Mouse (Mus musculus) CH12.LX (cell line): ENCODE data around the gene Palm2. TPM values are rescaled to one million over a fixed set of nuclear protein-coding genes. Genes with fewer than 3 reads are reported as not detected.

Source experiments
- DNase-seq: peaks from one replicate; pipeline ENCODE4 v3.0.0-alpha.2; 2013; ENCODE audit errors: extremely low read depth
- H3K27ac ChIP-seq: 2 replicates; pipeline ENCODE4 v1.5.1; 2012; ENCODE audit warnings: low read depth, mild to moderate bottlenecking, control low read depth, moderate library complexity; ENCODE audit not compliant: insufficient read depth
- H3K27me3 ChIP-seq: replicated peaks from 2 replicates; pipeline ENCODE3; 2012; ENCODE audit warnings: inconsistent platforms
- H3K36me3 ChIP-seq, 2 experiments: replicated peaks in 1 of 2; 2 replicates each; pipeline versions ENCODE3 to v1.6.1; 2012; ENCODE audit warnings: inconsistent platforms in 1 of 2, low read length in 1 of 2, mild to moderate bottlenecking in 1 of 2, mixed read lengths in 1 of 2, moderate library complexity in 1 of 2; ENCODE audit not compliant: control insufficient read depth in 1 of 2, insufficient read depth in 1 of 2
- H3K4me1 ChIP-seq, 2 experiments: 2 replicates each; pipeline ENCODE4 v1.6.1; 2012; ENCODE audit warnings: inconsistent platforms in 1 of 2, moderate library complexity in 1 of 2; ENCODE audit not compliant: insufficient read depth in 2 of 2, control insufficient read depth in 1 of 2
- H3K4me2 ChIP-seq: 2 replicates; pipeline ENCODE4 v1.6.1; 2012; ENCODE audit warnings: low read depth, mild to moderate bottlenecking, control low read depth; ENCODE audit not compliant: poor library complexity, insufficient read depth, severe bottlenecking
- H3K4me3 ChIP-seq, 3 experiments: fragments of 150-350 bp in 1 of 3; sonication (generic) in 1 of 3; replicated peaks in 1 of 3; 2 replicates each; pipeline versions ENCODE3 to v1.5.1; 2011 to 2012; ENCODE audit warnings: low read depth in 2 of 3, low read length in 2 of 3, mild to moderate bottlenecking in 2 of 3, moderate library complexity in 2 of 3, control low read depth in 1 of 3, improper control_type of control experiment in 1 of 3, inconsistent platforms in 1 of 3, mixed read lengths in 1 of 3; ENCODE audit not compliant: poor library complexity in 1 of 3
- H3K79me2 ChIP-seq: replicated peaks from 2 replicates; pipeline ENCODE4 v1.6.1; 2012; ENCODE audit warnings: mild to moderate bottlenecking, moderate library complexity; ENCODE audit not compliant: control insufficient read depth, poor library complexity, insufficient read depth, severe bottlenecking; ENCODE audit errors: extremely low read depth
- H3K9ac ChIP-seq: 2 replicates; pipeline ENCODE4 v1.6.1; 2012; ENCODE audit warnings: low read depth, mild to moderate bottlenecking, control low read depth, moderate library complexity; ENCODE audit not compliant: insufficient read depth
- H3K9me3 ChIP-seq: replicated peaks from 2 replicates; pipeline ENCODE3; 2012; ENCODE audit warnings: low read length, inconsistent platforms, mixed read lengths
- BHLHE40 ChIP-seq: IDR thresholded peaks from 2 replicates; pipeline ENCODE4 v1.6.1; 2011; ENCODE audit warnings: mild to moderate bottlenecking, low read depth, low read length, improper control_type of control experiment
- CHD2 ChIP-seq: IDR thresholded peaks from 2 replicates; pipeline ENCODE4 v1.6.1; 2011; ENCODE audit warnings: low read length, improper control_type of control experiment
- CTCF ChIP-seq, 2 experiments: IDR thresholded peaks in 1 of 2; conservative IDR thresholded peaks in 1 of 2; 2 replicates each; pipeline ENCODE4 v1.5.1; 2011 to 2012; ENCODE audit warnings: low read depth in 2 of 2, low read length in 2 of 2, improper control_type of control experiment in 1 of 2, inconsistent platforms in 1 of 2, mild to moderate bottlenecking in 1 of 2, moderate library complexity in 1 of 2
- ETS1 ChIP-seq: conservative IDR thresholded peaks from 2 replicates; pipeline ENCODE4 v1.6.1; 2012; ENCODE audit warnings: low read depth, mild to moderate bottlenecking, inconsistent platforms, low read length, improper control_type of control experiment, moderate library complexity
- HCFC1 ChIP-seq: IDR thresholded peaks from 2 replicates; pipeline ENCODE4 v1.6.1; 2012; ENCODE audit warnings: low read depth, mild to moderate bottlenecking, inconsistent platforms, low read length, improper control_type of control experiment
- JUND ChIP-seq: conservative IDR thresholded peaks from 2 replicates; pipeline ENCODE4 v1.6.1; 2011; ENCODE audit warnings: low read depth, low read length, improper control_type of control experiment
- KAT2A ChIP-seq: IDR thresholded peaks from 2 replicates; pipeline ENCODE4 v1.6.1; 2012; ENCODE audit warnings: low read length, improper control_type of control experiment, inconsistent platforms; ENCODE audit not compliant: insufficient replicate concordance
- MAX ChIP-seq: IDR thresholded peaks from 2 replicates; pipeline ENCODE4 v1.6.1; 2011; ENCODE audit warnings: low read length, improper control_type of control experiment
- MAZ ChIP-seq: IDR thresholded peaks from 2 replicates; pipeline ENCODE4 v1.6.1; 2012; ENCODE audit warnings: low read depth, mild to moderate bottlenecking, inconsistent platforms, low read length, improper control_type of control experiment, moderate library complexity
- MYC ChIP-seq: IDR thresholded peaks from 2 replicates; pipeline ENCODE4 v1.6.1; 2011; ENCODE audit warnings: low read depth, mild to moderate bottlenecking, improper control_type of control experiment, low read length
- NRF1 ChIP-seq: IDR thresholded peaks from 2 replicates; pipeline ENCODE4 v1.6.1; 2014; ENCODE audit warnings: low read depth, mild to moderate bottlenecking, inconsistent platforms, low read length, improper control_type of control experiment, moderate library complexity
- POLR2A ChIP-seq: IDR thresholded peaks from 2 replicates; pipeline ENCODE4 v1.6.1; 2011; ENCODE audit warnings: low read depth, mild to moderate bottlenecking, improper control_type of control experiment, low read length
- POLR2AphosphoS2 ChIP-seq: IDR thresholded peaks from 2 replicates; pipeline ENCODE4 v1.6.1; 2011; ENCODE audit warnings: low read depth, low read length, improper control_type of control experiment
- SIN3A ChIP-seq: IDR thresholded peaks from 2 replicates; pipeline ENCODE4 v1.6.1; 2012; ENCODE audit warnings: low read length, improper control_type of control experiment, inconsistent platforms
- SMC3 ChIP-seq: IDR thresholded peaks from 2 replicates; pipeline ENCODE4 v1.6.1; 2011; ENCODE audit warnings: low read depth, low read length, improper control_type of control experiment
- TBP ChIP-seq: conservative IDR thresholded peaks from 2 replicates; pipeline ENCODE4 v1.6.1; 2011; ENCODE audit warnings: low read depth, low read length, improper control_type of control experiment
- TCF12 ChIP-seq: IDR thresholded peaks from 2 replicates; pipeline ENCODE4 v1.6.1; 2014; ENCODE audit warnings: low read depth, mild to moderate bottlenecking, inconsistent platforms, low read length, improper control_type of control experiment
- ZKSCAN1 ChIP-seq: IDR thresholded peaks from 2 replicates; pipeline ENCODE4 v1.6.1; 2012; ENCODE audit warnings: low read depth, inconsistent platforms, low read length, improper control_type of control experiment, borderline replicate concordance
- ZMIZ1 ChIP-seq: IDR thresholded peaks from 2 replicates; pipeline ENCODE4 v1.6.1; 2012; ENCODE audit warnings: low read depth, mild to moderate bottlenecking, inconsistent platforms, low read length, improper control_type of control experiment
- ZNF384 ChIP-seq: IDR thresholded peaks from 2 replicates; pipeline ENCODE4 v1.6.1; 2012; ENCODE audit warnings: low read depth, low read length, improper control_type of control experiment, inconsistent platforms
- dilution Hi-C: fragments of 300-500 bp; cut with MboI; formaldehyde crosslinking; loops from 2 replicates; pipeline ENCODE4 v1.14.3; 2020; ENCODE audit warnings: low sequenced_read_pairs; ENCODE audit not compliant: extremely low pct_unique_long_range_greater_than_20kb, extremely low pct_ligation_motif_present
- in situ Hi-C: fragments of 300-500 bp; cut with MboI; formaldehyde crosslinking; loops from 3 replicates; pipeline ENCODE4 v1.14.3; 2019; ENCODE audit warnings: low sequenced_read_pairs, low pct_ligation_motif_present, low pct_unique_long_range_greater_than_20kb, mixed read lengths
- polyA plus RNA-seq: library from polyadenylated mRNA; unstranded; fragments of >175 nt; gene quantifications from 2 replicates; pipeline ENCODE4 v1.2.1, GENCODE M21; 2012; ENCODE audit warnings: low read depth; ENCODE audit not compliant: insufficient read length
- total RNA-seq, 2 experiments: library from RNA; depleted of rRNA; stranded (reverse); fragments of 300-350 nt in 1 of 2; fragments of >200 nt in 1 of 2; gene quantifications; 2 replicates each; pipeline ENCODE4 v1.2.3; 2012 to 2014

The Palm2 gene
- total and polyA plus RNA-seq, 3 experiments, result not detected

GRCm38 (mm10) chr4:57690805-57691204 lies 256.8 kb downstream of the Palm2 start:
- no peak overlapping the region for H3K9ac ChIP-seq
- peaks cover 0 to 7% of the 10 kb centered on the region in 2 experiments; a peak in 2 of 4 replicates for H3K4me1 ChIP-seq
- no peak overlapping the region for H3K4me2 ChIP-seq
- no peaks in the 10 kb centered on the region for H3K36me3 ChIP-seq
- in situ Hi-C loops, result no loop called here
- no peaks in the 10 kb centered on the region for H3K79me2 ChIP-seq
- DNase-seq, result no peak
- no peaks in the 10 kb centered on the region for H3K9me3 ChIP-seq
- dilution Hi-C loops, result no loop called here
- H3K4me3 ChIP-seq, result no peak overlapping the region
- TF ChIP-seq JUND, result no peak
- no peak for TF ChIP-seq SIN3A
- TF ChIP-seq CHD2, result no peak
- TF ChIP-seq POLR2A, result no peak
- TF ChIP-seq TBP, result no peak
- TF ChIP-seq KAT2A, result no peak
- no peak for TF ChIP-seq ETS1
- no peak for TF ChIP-seq CTCF (conservative IDR thresholded peaks at IDR 0.05 in 1 of 2, IDR thresholded peaks at IDR 0.05 in 1 of 2; ENCODE audit: low read depth in 2 of 2, low read length in 2 of 2)
- TF ChIP-seq MYC, result no peak
- TF ChIP-seq POLR2AphosphoS2, result no peak
- TF ChIP-seq MAZ, result no peak
- no peak overlapping the region for H3K27ac ChIP-seq
- no peaks in the 10 kb centered on the region for H3K27me3 ChIP-seq

GRCm38 (mm10) chr4:57694356-57695136 lies 260.5 kb downstream of the Palm2 start:
- H3K36me3 ChIP-seq, result no peaks in the 10 kb centered on the region
- peaks cover 0 to 3% of the 10 kb centered on the region in 2 experiments; a peak in 1 of 4 replicates for H3K4me1 ChIP-seq
- no peak for DNase-seq
- H3K4me2 ChIP-seq, result no peak overlapping the region
- H3K79me2 ChIP-seq, result no peaks in the 10 kb centered on the region
- TF ChIP-seq NRF1 (no peak), MAX (no peak), ZNF384 (no peak), ETS1 (no peak)
- no peak overlapping the region for H3K4me3 ChIP-seq
- in situ Hi-C loops, result no loop called here
- H3K9me3 ChIP-seq, result no peaks in the 10 kb centered on the region
- no peak overlapping the region for H3K9ac ChIP-seq
- dilution Hi-C loops, result no loop called here
- H3K27ac ChIP-seq, result no peak overlapping the region
- H3K27me3 ChIP-seq, result no peaks in the 10 kb centered on the region

DNA sequence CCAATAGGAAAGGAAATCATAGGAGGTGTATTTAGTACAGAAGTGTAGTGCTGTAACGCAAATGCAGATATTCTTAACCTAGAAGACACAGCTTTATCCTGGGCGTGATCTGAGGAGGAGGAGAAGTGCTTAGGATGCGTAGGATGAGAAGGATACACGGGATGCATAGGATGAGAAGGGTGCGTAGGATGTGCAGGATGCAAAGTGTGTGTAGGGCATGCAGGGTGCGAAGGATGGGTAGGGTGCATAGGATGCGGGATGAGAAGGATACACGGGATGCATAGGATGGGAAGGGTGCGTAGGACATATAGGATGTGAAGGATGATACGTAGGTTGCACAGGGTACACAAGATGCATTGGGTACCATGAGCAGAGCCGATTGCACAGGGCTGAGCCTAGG lies 262.9 kb downstream of the Palm2 start:
- in situ Hi-C loops, result no loop called here
- Histone ChIP-seq H3K4me3 (no peak overlapping the region), H3K36me3 (no peaks in the 10 kb centered on the region), H3K4me1 (peaks cover 0 to 3% of the 10 kb centered on the region in 2 experiments; a peak in 1 of 4 replicates), H3K9me3 (no peaks in the 10 kb centered on the region), H3K4me2 (no peak overlapping the region), H3K27me3 (no peaks in the 10 kb centered on the region), H3K27ac (no peak overlapping the region), H3K79me2 (no peaks in the 10 kb centered on the region), H3K9ac (no peak overlapping the region)
- DNase-seq, result no peak
- TF ChIP-seq SIN3A, result no peak
- no peak for TF ChIP-seq NRF1
- no peak for TF ChIP-seq TBP
- no peak for TF ChIP-seq MAZ
- no peak for TF ChIP-seq BHLHE40
- TF ChIP-seq HCFC1, result no peak
- no peak for TF ChIP-seq SMC3
- no peak for TF ChIP-seq ZMIZ1
- no peak for TF ChIP-seq ZKSCAN1
- no peak for TF ChIP-seq TCF12
- no peak for TF ChIP-seq MAX
- TF ChIP-seq CTCF (conservative IDR thresholded peaks at IDR 0.05 in 1 of 2, IDR thresholded peaks at IDR 0.05 in 1 of 2; ENCODE audit: low read depth in 2 of 2, low read length in 2 of 2), result no peak
- dilution Hi-C loops, result no loop called here
